Mouse (Mus musculus) ZHBTc4 (cell line): ENCODE results near the gene Sass6.
"Not testable (repeated sequence)": the region's sequence is repeated elsewhere in the genome, so short reads cannot be mapped to it uniquely, and the experiment has no call there.

Source experiments
- DNase-seq: peaks from one replicate; pipeline ENCODE4 v3.0.0-alpha.2; 2011; ENCODE audit warnings: low read depth, low spot score

Gene Sass6

GRCm38 (mm10) chr3:116594728-116595602 lies at the start of gene Sass6:
Gene Sass6 (plus strand): TSS chr3:116594982.
- peak; percentile 98 for DNase-seq

DNA sequence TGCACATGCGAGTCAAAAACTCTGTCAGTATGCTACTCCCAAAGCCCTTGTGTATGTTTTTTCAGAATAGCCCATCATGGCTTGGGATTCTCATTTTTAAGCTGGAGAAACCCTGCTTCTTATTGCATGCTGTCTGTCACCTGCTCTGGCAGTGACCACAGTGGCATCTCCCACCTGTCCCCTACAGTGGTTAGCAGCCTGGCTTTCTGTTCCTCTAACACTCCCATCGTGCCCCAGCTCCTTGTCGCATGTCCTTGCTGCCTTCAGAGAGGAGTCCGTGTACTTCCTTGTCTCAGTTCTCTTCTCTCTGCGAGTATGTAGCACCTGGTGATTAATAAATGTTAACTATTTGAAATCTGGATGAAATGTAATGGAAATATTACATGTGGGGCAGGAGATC lies 47.4 kb upstream of the Sass6 start:
- no peak for DNase-seq

DNA sequence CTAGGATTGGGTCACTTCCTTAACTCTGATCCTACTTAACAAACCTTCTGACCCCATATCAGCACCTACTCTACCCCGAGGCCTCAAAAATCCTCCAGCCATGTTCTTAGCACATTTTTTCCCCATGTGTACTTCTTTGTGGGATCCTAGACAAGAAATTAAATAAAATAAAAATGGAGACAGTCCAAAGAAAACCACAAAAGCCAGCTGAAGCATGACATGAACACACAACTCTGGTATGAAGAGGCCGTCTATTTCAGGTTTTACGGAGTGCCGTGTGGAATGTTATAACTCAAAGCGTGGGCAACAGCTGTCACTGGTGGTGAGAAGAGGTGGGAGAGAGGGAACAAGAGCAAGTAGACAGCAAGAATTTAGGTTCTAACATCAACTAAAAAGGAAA lies 43.4 kb upstream of the Sass6 start:
- DNase-seq: no peak

DNA sequence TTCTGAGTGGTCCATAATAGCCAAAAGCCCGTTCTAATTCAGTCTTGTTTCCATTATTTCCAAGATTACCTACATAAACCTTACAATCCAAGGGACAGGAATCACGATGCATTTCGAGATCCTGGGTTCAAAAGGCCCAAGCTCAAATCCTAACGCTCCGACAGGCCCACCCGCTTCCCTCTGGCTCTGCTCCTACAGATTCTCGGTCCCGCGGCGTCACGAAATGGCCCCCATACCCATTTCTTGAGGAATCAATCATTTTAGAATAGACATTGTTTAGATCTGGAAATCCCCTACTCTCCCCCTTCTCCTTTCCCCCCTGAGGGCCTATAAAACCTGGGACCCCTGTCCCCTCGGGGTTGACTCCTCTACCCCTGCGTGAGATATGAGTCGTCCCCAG lies 33.5 kb upstream of the Sass6 start:
- not testable (repeated sequence) for DNase-seq

DNA sequence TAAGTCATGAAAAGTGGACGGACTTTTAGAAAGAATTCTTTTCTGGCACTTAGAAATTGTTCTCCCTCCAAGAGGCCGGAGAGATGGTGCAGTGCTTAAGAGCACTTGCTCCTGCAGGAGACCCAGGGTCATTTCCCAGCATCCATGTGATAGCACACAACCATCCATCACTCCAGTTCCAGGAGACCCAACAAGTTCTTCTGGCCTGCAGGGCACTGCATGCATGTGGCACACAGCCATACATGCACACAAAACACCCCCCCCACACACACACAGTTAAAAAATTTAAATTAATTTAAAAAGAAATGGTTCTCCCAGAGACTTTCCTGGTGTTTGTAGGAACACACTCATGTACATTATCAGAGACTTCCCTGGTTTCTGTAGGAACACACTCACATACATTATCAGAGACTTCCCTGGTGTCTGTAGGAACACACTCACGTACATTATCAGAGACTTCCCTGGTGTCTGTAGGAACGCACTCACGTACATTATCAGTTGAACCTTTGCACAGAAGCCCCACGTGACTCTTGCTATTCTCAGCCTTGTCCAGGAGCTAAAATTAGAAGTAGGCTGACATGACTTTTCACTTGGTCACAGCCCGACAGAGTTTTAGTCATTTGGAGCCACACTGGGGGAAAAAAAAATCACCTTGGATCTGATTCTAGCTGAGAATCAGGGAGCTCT lies 32.2 kb upstream of the Sass6 start, which contains the start of gene Lrrc39:
Gene Lrrc39 (plus strand): TSS at position 566 of the 687 bp plus-strand sequence.
- no peak for DNase-seq

DNA sequence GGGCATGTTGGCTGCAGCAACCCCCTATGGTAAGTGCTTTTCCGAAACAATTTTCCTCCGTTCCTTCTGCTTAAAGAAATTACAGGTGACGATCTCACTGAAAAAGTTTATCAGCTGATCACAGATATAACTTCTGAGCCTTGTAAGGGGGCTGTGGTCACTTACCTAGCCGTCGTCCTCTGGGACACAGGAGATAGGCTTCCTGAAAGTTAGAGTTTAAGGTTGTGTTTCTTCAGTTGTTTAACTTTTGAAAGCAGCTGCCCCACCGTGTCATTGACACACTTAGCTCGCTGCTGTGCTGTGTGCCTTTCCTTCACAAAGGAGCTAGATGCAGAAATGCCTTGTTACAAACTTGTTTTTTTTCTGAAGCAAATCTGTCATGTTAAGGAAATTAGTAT lies 31.7 kb upstream of the Sass6 start:
- DNase-seq: no peak

GRCm38 (mm10) chr3:116570628-116571027 lies 24.2 kb upstream of the Sass6 start:
- no peak for DNase-seq

DNA sequence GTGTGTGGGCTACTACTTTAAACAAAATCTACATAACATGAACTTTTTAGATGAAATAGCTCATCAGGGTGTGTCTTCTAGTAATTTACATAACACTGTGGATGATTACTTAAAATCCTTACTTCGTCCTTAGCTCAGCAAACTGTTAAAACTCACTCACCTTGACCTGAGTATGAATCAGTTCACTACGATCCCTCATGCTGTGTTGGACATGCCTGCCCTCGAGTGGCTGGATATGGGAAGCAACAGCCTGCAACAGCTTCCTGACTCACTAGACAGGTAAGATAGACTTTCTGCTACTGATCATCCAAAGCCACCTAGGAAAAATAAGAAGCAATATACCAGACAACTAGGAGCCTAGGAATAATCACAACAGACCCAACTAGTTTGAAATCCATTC lies 17.5 kb upstream of the Sass6 start:
- DNase-seq: peak; percentile 62

DNA sequence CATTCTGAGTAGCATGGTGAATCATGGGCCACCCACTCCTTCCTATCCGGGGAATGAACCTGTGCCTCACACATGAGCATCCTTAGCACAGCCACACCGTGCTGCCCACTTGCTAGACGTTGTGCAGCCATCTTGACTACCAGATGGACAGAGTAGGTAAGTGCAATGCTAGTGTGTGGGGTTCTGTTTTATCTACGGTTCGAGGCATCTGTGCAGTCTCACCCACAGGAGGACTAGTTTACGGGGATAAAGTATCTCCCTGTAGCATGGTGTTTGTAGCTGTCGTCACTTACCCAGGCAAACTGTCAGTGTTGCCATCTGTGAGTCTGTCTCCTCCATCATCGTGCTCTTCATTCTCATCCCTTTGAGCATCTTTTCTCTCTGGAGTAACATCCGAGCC lies 12.6 kb upstream of the Sass6 start:
- DNase-seq: no peak

DNA sequence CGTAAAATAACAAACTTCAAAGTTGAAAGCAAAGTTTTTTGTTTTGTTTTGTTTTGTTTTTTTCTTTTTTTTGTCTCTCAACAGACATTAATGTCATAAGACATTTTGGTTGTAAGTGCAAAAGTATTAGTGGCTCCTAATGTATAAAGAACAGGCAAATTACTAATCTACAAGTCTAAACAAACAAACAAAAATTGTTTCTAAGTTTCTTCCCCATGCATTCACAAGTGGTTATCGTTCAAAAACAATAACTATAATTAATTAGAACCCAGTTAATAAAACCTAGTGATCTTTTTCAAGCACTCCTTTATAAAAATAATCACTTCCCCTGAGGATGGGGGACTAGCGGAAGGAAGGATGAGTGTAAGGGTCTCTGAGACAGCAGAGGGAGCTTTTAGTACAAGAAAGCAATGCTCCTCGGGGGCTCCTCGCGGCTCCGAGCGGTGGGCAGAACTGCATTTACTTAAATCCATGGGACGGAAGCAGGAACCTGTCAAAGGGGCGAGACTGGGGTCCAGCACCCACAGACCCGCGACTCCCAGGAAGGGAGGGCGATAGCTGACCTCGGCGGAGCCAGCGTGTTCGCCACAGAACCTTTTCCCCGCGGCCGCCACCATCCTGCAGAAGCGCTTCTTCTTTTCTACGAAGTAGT lies 580 bp upstream of the Sass6 start:
- no peak for DNase-seq

GRCm38 (mm10) chr3:116595603-116595991 lies 815 bp downstream of the Sass6 start:
- no peak for DNase-seq

- no peak for DNase-seq
Measured at GRCm38 (mm10) chr3:116599705-116600104, 4.9 kb downstream of the Sass6 start.

DNA sequence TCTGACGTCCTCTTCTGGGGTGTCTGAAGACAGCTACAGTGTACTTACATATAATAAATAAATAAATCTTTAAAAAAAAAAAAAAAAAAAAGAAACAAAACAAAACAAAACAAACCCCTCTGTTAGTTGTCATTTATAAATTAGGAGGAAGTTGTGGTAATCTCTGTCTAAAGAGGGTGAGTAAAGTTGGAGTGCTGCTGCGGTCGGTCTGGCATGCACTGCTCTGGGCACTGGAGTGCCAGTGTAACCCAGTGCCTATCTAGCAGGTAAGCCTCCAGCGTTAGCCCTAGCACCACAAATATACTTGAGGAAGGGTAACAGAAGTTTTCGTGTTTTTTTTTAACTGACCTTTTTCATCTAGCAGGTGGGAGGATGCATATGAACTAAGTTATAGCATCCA lies 6.2 kb downstream of the Sass6 start:
- DNase-seq: no peak

- no peak for DNase-seq
Measured at GRCm38 (mm10) chr3:116601781-116602180, 7.0 kb downstream of the Sass6 start.

- no peak for DNase-seq
Measured at GRCm38 (mm10) chr3:116604570-116604969, 9.8 kb downstream of the Sass6 start.

GRCm38 (mm10) chr3:116614295-116614892 lies 19.6 kb downstream of the Sass6 start, which contains the start of gene Trmt13:
Gene Trmt13 (minus strand): TSS chr3:116614587.
- DNase-seq: no peak

- no peak for DNase-seq
Measured at GRCm38 (mm10) chr3:116615318-116616068, 20.7 kb downstream of the Sass6 start.

DNA sequence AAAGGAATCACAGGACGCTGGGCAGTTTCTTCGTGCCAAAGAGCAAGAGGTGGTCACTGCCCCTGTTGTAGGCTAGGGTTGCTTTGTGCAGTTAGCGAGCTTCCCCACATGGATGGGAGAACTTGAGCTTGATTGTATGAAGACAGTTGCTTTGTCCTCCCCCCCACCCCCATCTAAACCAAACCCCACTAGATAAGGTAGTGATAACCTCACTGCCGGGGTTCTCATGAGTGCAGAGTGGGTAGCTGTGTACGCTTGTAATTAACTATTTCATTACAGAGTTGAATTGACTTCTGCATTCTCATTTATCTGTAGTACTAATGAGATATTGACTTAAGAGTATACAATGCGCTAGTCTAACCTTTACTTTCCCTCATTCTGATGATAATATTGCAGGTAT lies 24.1 kb downstream of the Sass6 start:
- no peak for DNase-seq

DNA sequence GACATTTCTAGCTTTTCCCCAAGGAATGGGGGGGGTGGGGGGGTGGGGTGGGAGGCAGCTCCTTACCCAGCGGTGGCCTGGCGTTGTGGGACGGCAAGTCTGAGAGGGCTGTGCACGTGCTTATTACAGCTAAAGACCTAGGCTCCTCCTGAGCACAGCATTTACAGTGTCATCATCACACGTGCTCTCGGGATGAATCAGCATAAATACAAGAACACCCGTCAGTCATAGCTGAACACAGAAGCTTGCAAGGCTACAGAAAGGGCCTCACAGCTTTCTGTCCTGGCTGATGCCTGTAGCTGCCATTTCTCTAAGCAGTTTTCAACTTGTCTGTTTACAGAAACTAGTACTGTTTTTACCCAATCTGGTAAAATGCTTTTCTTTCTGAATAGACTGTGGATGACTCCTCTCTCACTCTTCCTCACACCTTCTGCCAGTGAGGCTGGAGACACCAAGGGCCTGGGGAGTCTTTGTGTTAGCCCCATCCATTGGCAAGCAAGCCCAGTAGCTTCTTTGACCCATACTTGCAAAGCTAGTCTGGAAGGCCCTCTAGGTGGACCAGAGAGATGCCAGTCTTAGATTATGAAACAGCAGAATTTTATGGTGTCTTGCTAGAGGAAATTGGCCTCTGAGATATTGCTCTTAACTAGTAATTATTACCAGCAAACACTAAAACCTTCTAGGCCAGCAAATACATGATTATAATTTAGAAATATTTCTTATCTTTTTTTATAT lies 26.0 kb downstream of the Sass6 start:
- no peak for DNase-seq

DNA sequence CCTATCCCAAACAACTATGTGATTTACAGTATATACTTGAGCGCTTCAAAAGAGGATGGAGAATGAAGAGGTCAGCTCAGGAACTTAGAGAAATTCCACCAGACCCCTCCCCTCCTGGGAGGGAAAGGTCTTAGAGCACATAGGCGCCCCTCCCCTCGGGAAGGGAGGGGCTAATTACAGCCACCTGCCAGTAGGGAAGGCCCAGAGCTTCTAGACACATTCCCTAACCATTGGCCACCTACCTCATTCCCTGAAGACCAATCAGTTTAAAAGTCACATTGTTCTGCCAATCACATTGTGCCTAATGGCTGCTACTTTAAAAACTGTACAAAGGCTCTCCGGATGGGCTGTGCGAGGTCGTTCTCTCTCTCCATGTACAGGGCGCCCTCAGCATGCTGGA lies 27.9 kb downstream of the Sass6 start:
- DNase-seq: peak; percentile 96

GRCm38 (mm10) chr3:116631459-116631858 lies 36.7 kb downstream of the Sass6 start:
- DNase-seq: no peak
